Mouse (Mus musculus) cortical plate, adult 2 months (tissue): ENCODE measurements at regions not wholly inside any gene's neighbourhood (a gene's known extent, or its start where the extent isn't known, plus 50 kb on each side); places are given as distances from the start of the nearest gene placed in this dataset.
"Not testable (repeated sequence)": the region's sequence is repeated elsewhere in the genome, so short reads cannot be mapped to it uniquely, and the experiment has no call there.

Experiments
- H3K27ac ChIP-seq: fragments of 200-500 bp; 2 replicates; pipeline ENCODE4 v1.5.1; 2012; ENCODE audit warnings: low read length, control low read depth, inconsistent platforms; ENCODE audit not compliant: insufficient read depth
- H3K4me1 ChIP-seq: fragments of 200-500 bp; 2 replicates; pipeline ENCODE4 v1.6.1; 2011; ENCODE audit warnings: low read length; ENCODE audit not compliant: control insufficient read depth, insufficient read depth
- H3K4me3 ChIP-seq: fragments of 200-500 bp; 2 replicates; pipeline ENCODE4 v1.5.1; 2011; ENCODE audit warnings: mild to moderate bottlenecking, low read length, control low read depth; ENCODE audit not compliant: insufficient read depth
- CTCF ChIP-seq: fragments of 200-500 bp; IDR thresholded peaks from 2 replicates; pipeline ENCODE4 v1.5.1; 2011; ENCODE audit warnings: mild to moderate bottlenecking, control low read depth, low read length; ENCODE audit not compliant: insufficient read depth; ENCODE audit errors: extremely low read depth
- POLR2A ChIP-seq: fragments of 200-500 bp; IDR thresholded peaks from 2 replicates; pipeline ENCODE4 v1.6.1; 2011; ENCODE audit warnings: mild to moderate bottlenecking, low read length, control low read depth; ENCODE audit not compliant: insufficient read depth; ENCODE audit errors: extremely low read depth

GRCm38 (mm10) chr2:92664939-92665338 is 65.4 kb downstream of the Chst1 start:
- TF ChIP-seq POLR2A (no peak), CTCF (no peak)
- H3K27ac ChIP-seq = no peak overlapping the region
- no peak overlapping the region for H3K4me3 ChIP-seq
- no peaks in the 10 kb centered on the region for H3K4me1 ChIP-seq

GRCm38 (mm10) chr2:92667192-92667591 is 67.7 kb downstream of the Chst1 start:
- no peak for TF ChIP-seq POLR2A
- TF ChIP-seq CTCF = no peak
- Histone ChIP-seq H3K27ac (no peak overlapping the region), H3K4me1 (peaks cover 12% of the 10 kb centered on the region), H3K4me3 (no peak overlapping the region)

DNA sequence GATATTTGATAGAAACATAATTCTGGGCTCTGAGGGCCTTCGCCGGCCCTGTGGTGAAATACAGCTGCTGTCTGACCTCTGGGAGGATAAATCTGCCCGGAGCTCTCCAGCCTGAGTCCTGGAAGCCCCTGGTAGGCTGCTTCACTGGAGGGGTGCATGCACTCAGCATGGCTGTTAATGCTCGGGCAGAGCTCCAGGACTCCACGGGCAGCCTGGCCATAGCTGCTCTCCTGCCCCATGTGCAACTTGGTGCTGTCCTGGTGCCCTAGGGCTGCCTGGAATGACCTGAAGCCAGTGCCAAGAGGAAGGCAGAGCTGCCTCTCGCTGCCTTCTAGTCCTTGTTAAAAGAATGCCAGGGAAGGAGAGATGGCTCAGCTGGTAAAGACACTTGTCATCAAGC is 68.2 kb downstream of the Chst1 start:
- Histone ChIP-seq H3K4me3 (no peak overlapping the region), H3K4me1 (peaks cover 12% of the 10 kb centered on the region)
- TF ChIP-seq CTCF = no peak
- TF ChIP-seq POLR2A = no peak

GRCm38 (mm10) chr2:92669431-92670081 is 70.0 kb downstream of the Chst1 start:
- not testable (repeated sequence) for H3K4me3 ChIP-seq, H3K27ac ChIP-seq
- H3K4me1 ChIP-seq = peaks cover 16% of the 10 kb centered on the region

More for the DNA sequence above, 68.2 kb downstream of the Chst1 start:
- H3K27ac ChIP-seq = no peak overlapping the region

- Histone ChIP-seq H3K4me3 (no peak overlapping the region), H3K4me1 (peaks cover 22% of the 10 kb centered on the region), H3K27ac (peak overlapping the region; percentile 78)
- no peak for TF ChIP-seq POLR2A
- TF ChIP-seq CTCF = no peak
These were observed 72.1 kb downstream of the Chst1 start for GRCm38 (mm10) chr2:92671586-92671985.

DNA sequence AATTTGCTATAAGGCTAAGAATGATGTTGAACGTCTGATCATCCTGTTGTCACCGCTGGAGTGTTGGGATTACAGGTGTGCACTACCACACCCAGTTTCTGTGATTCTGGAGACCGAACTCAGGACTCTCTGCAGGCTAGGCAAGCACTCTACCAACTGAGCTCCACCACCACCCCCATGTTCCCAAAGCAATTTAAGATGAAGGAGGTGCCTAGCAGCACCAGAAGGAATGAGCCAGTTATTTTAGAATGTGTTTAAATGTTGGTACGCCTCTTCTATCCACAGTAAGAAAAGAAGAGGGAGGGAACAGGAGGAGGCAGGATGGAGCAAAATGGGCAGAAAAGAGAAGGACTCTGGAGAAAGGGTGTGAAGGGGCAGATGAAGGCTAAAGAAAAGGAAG is 72.6 kb downstream of the Chst1 start:
- TF ChIP-seq CTCF = no peak
- TF ChIP-seq POLR2A = peak; percentile 75
- no peak overlapping the region for H3K4me3 ChIP-seq
- H3K4me1 ChIP-seq = peaks cover 22% of the 10 kb centered on the region
- H3K27ac ChIP-seq = peak overlapping the region; percentile 85

GRCm38 (mm10) chr2:92673064-92673813 is 73.7 kb downstream of the Chst1 start:
- peaks cover 22% of the 10 kb centered on the region for H3K4me1 ChIP-seq
- no peak for TF ChIP-seq CTCF
- no peak for TF ChIP-seq POLR2A
- no peak overlapping the region for H3K4me3 ChIP-seq
- peak overlapping the region; percentile 85 for H3K27ac ChIP-seq

GRCm38 (mm10) chr2:92673931-92674330 is 74.4 kb downstream of the Chst1 start:
- Histone ChIP-seq H3K4me3 (no peak overlapping the region), H3K27ac (peak overlapping the region; percentile 43; the same call in 1 of the 2 replicates), H3K4me1 (peaks cover 22% of the 10 kb centered on the region)
- TF ChIP-seq CTCF (no peak), POLR2A (no peak)

DNA sequence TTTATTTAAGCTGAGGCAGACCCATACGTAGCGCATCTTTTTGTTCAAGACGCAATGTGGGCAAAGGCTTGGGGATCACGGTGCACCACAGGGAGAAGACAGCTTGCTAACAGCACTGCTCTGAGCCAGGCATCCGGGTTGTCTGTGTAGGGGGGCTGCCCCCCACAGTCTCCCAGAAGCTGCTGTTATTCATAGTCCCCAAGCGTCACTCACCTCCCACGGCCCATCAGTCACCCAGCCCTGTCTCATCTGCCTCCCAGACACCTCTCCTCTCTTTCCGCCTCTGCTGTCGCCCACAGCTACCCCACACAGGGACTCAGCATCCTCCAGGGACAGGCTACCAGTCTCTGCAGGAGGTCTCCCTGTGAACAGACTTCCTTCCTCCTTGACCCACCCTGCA is 75.7 kb downstream of the Chst1 start:
- Histone ChIP-seq H3K27ac (peak overlapping the region; percentile 79), H3K4me3 (no peak overlapping the region), H3K4me1 (peaks cover 20% of the 10 kb centered on the region)
- TF ChIP-seq POLR2A (no peak), CTCF (no peak)
